Mouse (Mus musculus) adipocyte (in vitro differentiated cells): ENCODE data around the gene Cbfb.

ENCODE experiments used
- DNase-seq: peaks from one replicate; pipeline ENCODE4 v3.0.0-alpha.2; 2016; ENCODE audit warnings: low spot score

Cbfb gene

DNA sequence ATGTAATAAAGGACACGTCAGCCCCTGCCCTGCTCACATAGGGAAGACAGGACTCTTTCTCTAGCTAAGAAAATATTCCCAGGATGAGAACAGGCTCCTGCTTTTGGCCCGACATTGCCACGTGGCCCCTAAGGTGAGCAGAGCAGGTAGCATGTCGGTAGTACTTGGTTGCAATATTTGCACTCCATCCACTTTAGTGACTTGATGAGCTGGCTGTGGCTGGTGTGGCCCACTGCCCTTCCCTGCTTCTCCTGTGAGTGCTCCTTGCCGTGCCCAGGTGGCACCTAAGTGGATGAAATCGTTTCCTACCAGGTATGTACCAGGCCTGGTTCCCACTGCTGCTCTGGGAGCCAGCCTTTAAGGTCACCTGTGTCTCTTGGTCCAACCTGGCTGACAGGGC lies 81.5 kb downstream of the Cbfb start:
- DNase-seq: no peak

DNA sequence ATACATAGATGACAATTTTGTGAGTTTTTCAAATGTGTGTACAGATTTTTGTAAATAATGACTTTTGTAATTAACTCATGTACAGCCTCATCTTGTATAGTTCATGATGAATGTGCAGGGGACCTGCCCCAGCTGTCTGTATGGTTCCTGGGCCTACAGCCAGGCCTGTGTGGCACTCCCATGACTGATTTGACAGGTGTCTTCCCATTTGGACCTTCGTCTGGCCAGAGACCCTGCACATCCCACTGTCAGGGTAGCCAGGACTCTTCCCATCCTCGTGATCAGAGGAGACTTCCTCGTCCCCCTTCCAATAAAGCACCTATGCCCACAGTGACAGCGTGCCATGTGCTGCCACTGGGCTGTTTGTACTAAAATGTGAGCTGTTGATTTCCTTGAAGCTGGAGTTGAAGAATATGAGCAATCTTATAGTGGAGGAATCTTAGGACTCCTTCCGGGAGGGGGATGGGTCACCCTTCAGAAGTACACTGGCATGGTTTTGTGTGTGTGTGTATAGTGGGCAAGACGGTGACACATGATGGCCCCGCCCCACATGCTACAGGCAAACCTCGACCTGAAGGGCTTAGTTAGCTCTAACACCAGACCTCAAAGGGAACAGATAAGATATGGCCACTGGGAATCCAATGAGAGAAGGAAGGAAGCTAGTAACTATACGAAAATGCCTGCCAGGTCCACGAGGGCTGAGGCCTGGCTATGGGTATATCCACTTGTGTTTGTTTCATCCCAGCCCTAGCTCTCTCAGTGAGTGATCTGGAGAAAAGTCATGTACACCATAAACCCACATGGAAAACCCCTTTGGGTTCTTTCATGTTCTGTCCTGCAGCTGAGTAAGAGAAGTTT lies 82.4 kb downstream of the Cbfb start:
- DNase-seq: no peak

DNA sequence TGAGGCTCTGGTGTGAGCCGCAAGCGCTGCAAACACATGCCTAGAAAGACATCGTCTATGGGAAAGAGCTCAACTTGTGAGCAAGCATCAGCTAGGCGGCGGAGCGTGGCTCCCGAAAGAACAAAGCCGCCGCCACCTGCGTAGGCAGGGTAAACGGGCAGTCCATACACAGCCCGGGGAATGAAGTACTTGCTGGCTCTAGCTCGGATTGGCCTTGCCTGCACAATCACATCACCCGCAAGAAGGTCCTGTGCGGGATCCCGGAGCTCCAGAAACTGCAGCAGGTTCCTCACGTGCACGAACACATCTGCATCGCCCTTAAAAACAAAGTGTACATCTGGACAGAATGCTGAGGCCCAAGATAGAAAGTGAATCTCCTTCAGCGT lies 83.3 kb downstream of the Cbfb start:
- no peak for DNase-seq

DNA sequence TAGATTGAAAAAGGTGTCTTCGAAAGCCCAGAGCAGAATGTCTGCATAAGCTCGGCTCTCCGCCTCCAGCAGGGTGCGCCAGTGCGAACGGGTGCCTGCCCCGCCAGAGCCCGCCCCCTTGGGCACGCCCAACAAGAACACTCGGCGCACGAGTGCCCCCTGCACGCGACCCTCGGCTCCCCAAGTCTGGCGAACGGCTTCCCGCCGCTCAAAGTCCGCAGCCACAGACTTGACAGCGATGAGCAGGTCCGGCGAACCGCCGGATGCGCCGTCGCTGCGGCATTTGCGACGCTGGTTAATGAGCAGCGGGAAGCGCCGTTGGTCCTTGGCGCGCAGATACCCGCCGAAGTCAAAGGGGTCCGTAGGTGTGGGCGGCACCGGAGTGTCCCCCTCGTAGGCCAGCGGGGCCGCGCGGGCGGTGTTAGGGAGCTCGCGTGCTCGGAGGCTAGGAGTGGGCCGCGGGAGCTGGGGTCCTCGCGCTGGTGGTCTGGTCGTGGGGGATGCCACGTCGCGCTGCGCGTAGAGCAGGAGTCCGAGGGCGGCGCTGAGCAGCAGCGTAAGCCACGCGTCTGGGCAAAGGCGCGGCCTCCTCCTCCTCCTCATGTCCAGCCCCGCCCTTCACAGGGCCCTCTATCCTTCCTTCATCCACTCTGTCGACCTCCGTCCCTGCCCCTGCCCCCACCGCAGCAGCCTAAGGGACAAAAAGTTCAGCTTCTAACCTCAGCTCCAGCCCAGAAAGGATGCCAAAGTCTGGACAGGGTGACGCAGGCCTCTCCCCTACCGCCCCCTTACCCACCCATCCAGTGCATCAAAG lies 83.9 kb downstream of the Cbfb start:
- peak; percentile 91 for DNase-seq

DNA sequence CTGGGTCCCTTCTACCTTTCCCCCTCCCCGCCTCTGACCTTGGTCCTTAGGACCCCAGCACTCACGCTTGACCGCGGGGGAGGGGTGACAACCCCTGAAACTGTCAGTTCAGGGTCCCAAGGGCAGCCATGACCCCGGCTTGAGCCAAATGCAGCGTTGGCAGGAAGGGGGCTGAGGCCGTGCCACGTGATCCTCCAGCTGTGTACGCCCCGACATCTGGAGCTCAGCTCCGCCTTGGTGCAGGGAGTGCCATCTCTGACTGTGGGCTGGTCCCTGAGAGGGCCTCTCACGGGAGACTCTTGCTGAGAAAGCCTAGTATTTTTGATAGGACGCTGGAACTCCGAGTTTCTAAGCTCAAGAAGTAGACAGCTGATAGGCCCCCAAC lies 84.5 kb downstream of the Cbfb start, which contains the start of gene B3gnt9:
B3gnt9 (minus strand) TSS at position 188 of the 385 bp plus-strand sequence.
- DNase-seq: peak; percentile 93

DNA sequence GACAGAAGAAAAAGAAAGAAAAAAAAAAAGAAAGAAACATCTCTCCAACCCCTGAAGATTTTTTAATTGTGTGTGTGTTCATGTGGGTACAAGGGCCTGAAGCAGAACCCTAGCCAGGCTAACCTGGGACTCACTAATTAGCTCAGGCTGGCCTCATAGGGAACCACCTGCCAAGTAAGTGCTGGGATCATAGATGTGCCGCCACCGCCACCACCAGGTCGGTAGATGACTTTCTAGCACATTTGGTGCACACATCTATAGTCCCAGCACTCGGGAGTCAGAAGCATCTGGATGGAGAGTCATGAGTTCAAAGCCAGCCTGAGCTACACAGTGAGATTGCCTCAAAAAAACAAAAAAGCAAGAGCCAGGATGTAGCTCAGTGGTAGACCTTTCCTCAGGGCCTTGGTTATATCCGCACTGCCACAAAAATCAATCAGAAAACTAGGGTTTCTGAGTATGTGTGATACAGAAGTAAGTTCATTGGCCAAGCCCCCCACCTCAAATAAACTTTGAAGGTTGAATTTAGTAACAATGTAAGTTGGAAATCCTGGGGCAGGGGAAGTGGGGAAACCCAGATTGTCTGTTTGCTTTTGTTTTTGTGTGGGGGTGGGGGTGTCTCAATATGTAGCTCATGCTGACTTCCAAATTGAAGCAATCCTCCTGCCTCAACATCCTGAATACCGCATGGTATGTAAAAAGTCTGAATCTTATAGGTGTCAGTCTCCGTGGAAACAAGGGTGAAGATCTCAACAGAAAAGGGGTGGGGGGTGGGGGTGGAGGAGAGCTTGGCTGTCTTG lies 87.0 kb downstream of the Cbfb start:
- DNase-seq: no peak

DNA sequence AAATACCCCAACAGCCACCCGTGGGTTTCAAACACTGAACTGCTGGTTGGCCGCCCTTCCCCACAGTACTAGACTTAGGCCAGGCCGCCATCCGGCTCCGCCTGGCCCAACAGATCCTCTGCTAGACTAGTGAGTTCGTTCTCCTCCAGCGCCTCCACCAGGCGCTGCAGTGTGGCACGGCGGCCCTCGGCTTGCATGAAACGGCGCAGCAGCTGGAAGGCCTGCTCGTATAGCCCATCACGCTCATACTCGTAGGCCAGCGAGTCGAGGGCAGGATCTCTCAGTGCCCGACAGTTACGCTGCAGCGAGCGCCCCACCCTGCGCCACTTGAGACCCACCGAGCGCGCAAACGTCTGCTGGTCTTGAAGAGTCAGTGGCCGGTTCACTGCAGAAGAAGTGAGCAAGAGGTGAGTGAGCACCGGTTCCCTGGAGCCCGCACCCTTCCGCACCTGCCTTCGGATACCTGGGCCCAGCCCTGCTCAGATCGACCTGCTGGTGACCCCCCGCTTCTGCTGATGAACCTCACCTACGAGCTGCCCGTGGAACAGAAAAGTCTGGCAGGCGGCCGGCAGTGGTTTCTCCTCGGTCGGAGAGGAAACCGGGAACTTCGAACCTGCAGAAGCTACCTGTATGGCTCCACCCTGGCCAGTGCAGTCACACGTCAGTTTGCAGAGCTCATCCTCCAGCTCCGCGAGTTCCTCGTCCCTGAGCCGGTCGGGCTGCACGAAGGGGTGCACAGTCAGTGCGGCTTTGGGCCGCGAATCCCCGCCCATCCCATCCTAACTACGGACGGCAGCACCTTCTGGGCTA lies 88.6 kb downstream of the Cbfb start:
- no peak for DNase-seq

DNA sequence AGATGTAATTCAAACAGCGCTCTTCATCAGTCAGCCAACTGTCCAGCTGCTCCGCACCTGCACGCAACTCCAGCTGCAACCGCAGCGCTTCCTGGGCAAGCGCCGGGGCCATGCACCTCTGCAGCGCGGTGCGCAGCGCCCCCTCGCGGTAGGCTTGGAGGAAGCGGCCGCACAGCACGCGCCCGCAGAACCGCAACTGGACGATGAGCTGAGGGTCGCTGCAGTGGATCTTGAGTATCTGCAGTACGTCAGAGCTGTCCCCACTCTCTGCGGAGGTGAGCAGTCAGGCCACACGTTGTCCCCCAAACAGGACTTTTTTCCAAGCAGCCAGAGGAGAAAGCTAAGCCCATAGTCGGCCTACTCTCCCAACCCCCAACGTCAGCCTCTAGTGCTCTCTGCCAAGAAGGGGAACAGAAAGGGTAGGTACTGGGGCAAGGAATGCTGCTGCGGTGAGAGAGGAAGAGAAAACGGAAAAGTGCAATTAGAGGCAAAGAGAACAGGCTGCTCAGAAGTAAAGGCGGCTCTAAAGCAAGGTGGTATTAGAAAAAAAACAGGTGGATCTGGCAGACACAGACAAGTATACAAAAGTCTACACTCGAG lies 89.3 kb downstream of the Cbfb start:
- no peak for DNase-seq

DNA sequence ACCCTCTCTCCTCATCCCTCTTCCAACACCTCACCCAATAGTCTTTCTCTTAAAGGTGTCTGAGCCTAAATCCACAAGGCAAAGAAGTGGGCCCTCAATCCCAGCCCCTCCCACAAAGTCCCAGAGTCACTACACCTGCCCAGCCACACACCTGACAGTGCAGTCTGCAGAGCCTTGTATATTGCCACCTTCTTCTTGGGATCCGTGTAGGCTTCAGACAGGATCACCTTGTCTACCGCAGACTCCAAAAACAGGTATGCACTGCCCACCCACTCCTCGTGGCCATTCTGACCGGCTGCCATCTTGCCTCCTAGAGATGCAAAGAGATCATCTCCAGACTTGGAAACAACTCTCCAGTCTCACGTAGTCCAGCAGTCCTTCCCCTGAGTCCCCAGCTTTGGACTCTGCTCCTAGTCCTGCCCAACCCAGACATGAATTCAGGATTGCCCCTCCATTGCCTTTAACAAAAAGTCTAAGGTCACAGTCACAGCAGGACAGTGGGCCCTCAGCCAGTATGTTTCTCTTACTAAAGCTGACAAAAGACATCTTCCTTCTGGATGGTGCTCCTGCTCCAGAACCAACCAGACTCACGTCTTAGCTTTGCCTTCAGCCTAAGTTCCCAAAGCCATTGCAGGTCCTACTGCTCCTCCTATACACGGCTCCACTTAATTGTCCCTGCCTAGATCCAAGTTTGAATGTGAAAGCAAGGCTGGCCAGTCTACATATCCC lies 90.1 kb downstream of the Cbfb start:
- DNase-seq: no peak

DNA sequence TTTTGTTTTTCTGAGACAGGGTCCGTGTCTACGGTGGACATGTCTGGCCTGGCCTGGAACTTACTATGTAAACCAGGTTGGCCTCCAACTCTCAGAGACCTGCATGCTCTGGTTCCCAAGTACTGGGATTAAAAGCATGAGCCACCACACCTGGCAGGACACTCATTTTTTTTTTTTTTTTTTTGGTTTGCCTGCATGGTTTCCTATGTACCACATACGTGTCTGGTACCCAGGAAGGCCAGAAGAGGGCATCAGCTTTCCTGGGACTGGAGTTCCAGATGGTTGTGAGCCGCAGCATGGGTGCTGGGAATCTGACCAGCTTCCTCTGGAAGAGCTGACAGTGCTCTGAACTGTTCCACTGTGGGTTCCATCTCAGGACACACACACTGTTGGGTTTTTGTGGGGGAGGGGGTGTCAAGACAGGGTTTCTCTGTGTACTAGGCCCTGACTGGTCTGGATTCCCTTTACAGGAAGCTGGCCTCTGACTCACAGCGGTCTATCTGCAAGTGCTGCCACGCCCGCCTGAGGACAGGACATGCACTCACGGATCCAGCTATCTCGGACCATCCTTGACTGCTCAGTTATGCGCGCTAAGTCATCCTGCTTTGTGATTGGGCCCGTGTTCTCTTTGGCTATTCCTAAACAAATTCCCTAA lies 91.0 kb downstream of the Cbfb start:
- no peak for DNase-seq

DNA sequence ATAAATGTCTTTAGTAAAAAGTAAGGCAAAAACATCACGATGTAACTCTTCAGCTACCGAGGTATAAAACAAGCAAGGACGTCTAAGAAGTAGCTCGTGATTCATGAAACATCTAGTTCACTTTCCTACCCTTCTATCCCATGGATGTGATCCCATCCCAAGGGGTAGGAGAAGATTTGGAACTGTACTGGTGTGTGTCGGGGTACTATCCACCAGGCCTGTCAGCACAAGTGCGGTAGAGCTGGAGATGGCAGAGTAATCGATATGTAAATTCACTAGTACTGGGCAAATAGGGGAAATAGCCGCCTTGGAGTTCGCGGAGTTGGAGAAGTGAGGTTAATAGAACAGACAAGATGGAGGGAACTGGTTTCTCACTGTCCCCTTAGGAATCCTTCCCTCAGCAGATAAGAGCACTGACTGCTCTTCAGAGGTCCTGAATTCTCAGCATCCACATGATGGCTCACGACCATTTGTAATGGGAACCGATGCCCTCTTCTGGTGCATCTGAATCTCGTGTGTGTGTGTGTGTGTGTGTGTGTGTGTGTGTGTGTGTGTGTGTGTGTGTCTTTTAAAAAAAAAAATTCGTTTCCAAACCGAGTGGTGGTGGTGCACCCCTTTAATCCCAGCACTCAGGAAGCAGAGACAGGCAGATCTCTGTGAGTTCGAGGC lies 92.9 kb downstream of the Cbfb start:
- peak; percentile 39 for DNase-seq

DNA sequence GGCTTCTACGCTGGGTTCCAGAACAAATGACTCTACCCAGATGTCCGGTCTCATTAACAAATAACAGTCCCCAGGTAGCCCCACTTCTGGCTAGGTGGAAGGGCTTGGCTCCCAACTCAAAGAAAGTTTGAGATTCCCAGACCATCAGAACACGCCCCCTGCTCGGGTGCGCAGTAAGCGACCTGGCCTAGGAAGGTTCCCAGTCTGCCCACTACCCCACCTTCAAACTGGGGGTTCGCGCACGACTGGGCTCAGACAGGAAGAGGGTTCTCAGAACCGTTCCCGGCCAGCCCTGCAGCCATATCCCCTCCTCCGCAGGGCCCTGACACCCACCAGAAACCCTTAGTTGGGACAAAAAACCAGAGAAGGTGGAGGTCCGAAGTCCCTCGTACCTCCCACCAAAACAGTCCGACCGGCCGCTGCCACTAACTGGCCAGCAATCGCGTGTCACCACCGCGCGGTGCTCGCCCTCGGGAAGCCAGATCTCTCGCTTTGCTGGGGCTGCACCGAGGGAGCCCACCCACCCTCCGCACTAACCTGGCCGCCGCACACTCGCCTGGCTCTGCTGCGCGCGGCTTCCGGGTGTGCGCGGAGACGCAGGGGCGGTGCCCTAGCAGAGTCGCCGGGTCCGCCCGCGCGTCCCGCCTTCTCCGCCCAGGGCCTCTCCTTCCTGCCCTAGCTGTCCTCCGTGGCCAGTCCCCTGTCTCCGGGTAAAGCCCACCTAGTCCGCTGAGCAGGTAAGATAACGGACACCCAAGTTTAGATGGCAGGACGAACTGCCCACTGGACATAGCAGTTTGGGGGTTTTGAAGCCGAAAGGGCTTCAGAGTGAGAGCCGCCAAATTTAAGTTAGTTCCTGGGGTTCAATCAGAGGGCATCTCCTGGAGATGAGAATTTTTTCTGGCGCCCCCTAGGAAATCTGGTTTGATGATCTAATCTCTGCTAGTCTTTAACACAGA lies 93.8 kb downstream of the Cbfb start, which contains the start of the genes Tradd and Fbxl8:
Tradd (minus strand) TSS at position 586 of the 959 bp plus-strand sequence.
Fbxl8 (plus strand) TSS at position 625 of the 959 bp plus-strand sequence.
- peak; percentile 69 for DNase-seq

DNA sequence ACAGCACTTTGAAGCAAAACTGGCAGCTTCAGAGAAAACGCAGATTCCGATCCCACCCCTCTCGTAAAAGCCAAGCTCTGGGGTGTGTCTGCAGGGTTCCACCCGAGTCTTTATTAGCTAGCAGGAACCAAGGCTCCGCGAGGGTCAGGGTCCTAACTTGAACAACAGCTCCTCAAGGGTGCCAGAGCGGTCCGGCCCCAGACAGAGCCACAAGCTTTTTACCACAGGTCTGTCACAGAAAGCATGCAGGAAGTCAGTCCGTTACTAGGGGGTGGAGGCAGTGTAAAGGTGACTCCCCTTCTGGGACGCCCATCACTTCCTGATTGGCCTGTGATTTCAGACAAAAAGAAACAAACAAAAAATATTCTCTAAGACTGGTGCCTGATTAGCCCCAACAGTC lies 94.7 kb downstream of the Cbfb start:
- peak; percentile 42 for DNase-seq

DNA sequence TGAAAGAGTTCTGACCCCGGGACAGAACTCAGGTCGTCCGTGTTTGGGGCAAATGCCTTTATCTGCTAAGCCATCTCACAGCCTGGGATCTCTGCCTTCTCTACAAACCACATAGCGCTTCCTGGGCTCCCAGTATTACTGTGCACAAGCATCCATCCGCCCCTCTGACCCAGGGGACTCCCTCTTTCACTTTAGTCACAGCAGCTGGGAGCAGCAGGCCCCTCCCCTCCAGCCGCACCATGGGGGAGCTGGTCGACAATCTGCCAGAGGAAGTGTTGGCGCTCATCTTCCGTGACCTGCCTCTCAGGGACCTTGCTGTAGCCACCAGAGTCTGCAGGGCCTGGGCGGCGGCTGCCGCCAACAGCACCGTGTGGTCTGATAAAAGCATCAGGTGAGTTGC lies 96.3 kb downstream of the Cbfb start:
- no peak for DNase-seq
